Mouse (Mus musculus) embryonic fibroblast, embryonic 13.5 days (primary cell): ENCODE results near the gene Kif6. TPM values are rescaled to one million over a fixed set of nuclear protein-coding genes. Genes with fewer than 3 reads are reported as not detected.

Source experiments
- H3K27ac ChIP-seq: 2 replicates; pipeline ENCODE4 v1.5.1; 2012; ENCODE audit warnings: low read length, control low read depth, inconsistent platforms; ENCODE audit not compliant: insufficient read depth
- H3K4me1 ChIP-seq: 2 replicates; pipeline ENCODE4 v1.6.1; 2011; ENCODE audit warnings: low read length; ENCODE audit not compliant: control insufficient read depth, insufficient read depth
- H3K4me3 ChIP-seq: 2 replicates; pipeline ENCODE4 v1.5.1; 2011; ENCODE audit warnings: mild to moderate bottlenecking, control low read depth, low read length; ENCODE audit not compliant: insufficient read depth
- CTCF ChIP-seq: IDR thresholded peaks from 2 replicates; pipeline ENCODE4 v1.5.1; 2011; ENCODE audit warnings: mild to moderate bottlenecking, control low read depth, low read length, moderate library complexity, borderline replicate concordance; ENCODE audit not compliant: insufficient read depth
- POLR2A ChIP-seq: IDR thresholded peaks from 2 replicates; pipeline ENCODE4 v1.6.1; 2011; ENCODE audit warnings: low read depth, mild to moderate bottlenecking, control low read depth, low read length, moderate library complexity
- polyA plus RNA-seq: library from polyadenylated mRNA; stranded (reverse); fragments of >200 nt; gene quantifications from 2 replicates; pipeline ENCODE4 v1.2.4, GENCODE M21; 2011; ENCODE audit warnings: low read depth; ENCODE audit not compliant: missing spikeins, insufficient read length

Kif6 gene
- polyA plus RNA-seq, 1 experiment, result 3.1 TPM

GRCm38 (mm10) chr17:49875939-49876651 is 261.2 kb downstream of the Kif6 start:
- peak overlapping the region; percentile 37; the same call in 1 of the 2 replicates for H3K27ac ChIP-seq
- H3K4me3 ChIP-seq, result no peak overlapping the region
- H3K4me1 ChIP-seq, result peaks cover 4% of the 10 kb centered on the region; the same call in 1 of the 2 replicates
- TF ChIP-seq POLR2A (no peak), CTCF (no peak)

GRCm38 (mm10) chr17:49880919-49881744 is 266.2 kb downstream of the Kif6 start:
- Histone ChIP-seq H3K27ac (no peak overlapping the region), H3K4me3 (no peak overlapping the region), H3K4me1 (no peaks in the 10 kb centered on the region)
- TF ChIP-seq POLR2A (no peak), CTCF (no peak)

- no peak overlapping the region for H3K27ac ChIP-seq
- no peak overlapping the region for H3K4me3 ChIP-seq
- no peaks in the 10 kb centered on the region for H3K4me1 ChIP-seq
- TF ChIP-seq CTCF (no peak), POLR2A (no peak)
Measured at GRCm38 (mm10) chr17:49881796-49882195, 266.9 kb downstream of the Kif6 start.

- TF ChIP-seq POLR2A, result no peak
- no peak for TF ChIP-seq CTCF
- Histone ChIP-seq H3K4me1 (no peaks in the 10 kb centered on the region), H3K4me3 (no peak overlapping the region), H3K27ac (no peak overlapping the region)
Measured at GRCm38 (mm10) chr17:49883136-49883755, 268.3 kb downstream of the Kif6 start.

GRCm38 (mm10) chr17:49885035-49885434 is 270.1 kb downstream of the Kif6 start:
- H3K27ac ChIP-seq, result no peak overlapping the region
- H3K4me1 ChIP-seq, result no peaks in the 10 kb centered on the region
- H3K4me3 ChIP-seq, result no peak overlapping the region
- TF ChIP-seq CTCF (no peak), POLR2A (no peak)

- no peak for TF ChIP-seq CTCF
- TF ChIP-seq POLR2A, result no peak
- no peak overlapping the region for H3K4me3 ChIP-seq
- no peak overlapping the region for H3K27ac ChIP-seq
- H3K4me1 ChIP-seq, result no peaks in the 10 kb centered on the region
Measured at GRCm38 (mm10) chr17:49889629-49890028, 274.7 kb downstream of the Kif6 start.

- Histone ChIP-seq H3K27ac (no peak overlapping the region), H3K4me1 (no peaks in the 10 kb centered on the region), H3K4me3 (no peak overlapping the region)
- TF ChIP-seq CTCF, result no peak
Measured at GRCm38 (mm10) chr17:49890861-49891260, 275.9 kb downstream of the Kif6 start.

GRCm38 (mm10) chr17:49892390-49892789 is 277.5 kb downstream of the Kif6 start:
- Histone ChIP-seq H3K27ac (no peak overlapping the region), H3K4me1 (no peaks in the 10 kb centered on the region), H3K4me3 (no peak overlapping the region)
- TF ChIP-seq CTCF (no peak), POLR2A (no peak)

GRCm38 (mm10) chr17:49894471-49894870 is 279.5 kb downstream of the Kif6 start:
- H3K4me3 ChIP-seq, result no peak overlapping the region
- no peak overlapping the region for H3K27ac ChIP-seq
- no peaks in the 10 kb centered on the region for H3K4me1 ChIP-seq
- no peak for TF ChIP-seq CTCF
